In genomic region chr2:23006219-23006618, GRCm38 (mm10) we compare ENCODE assay signal across 9 mouse cellular contexts. TPM values are rescaled to one million over a fixed set of nuclear protein-coding genes. Genes with fewer than 3 reads are reported as not detected.
DNase-seq lines count a peak whose midpoint lies in the region; ATAC-seq lines count a peak whose summit lies in the region.
"Had no signal": no experiment of that assay in that cellular context is flagged by ENCODE, and none has a peak within 500 bp of the region (broad histone marks: within the 10 kb centered on the region; RNA-seq: fewer than 3 reads in every experiment).

No protein-coding gene starts in this region.

- no peak for ATAC-seq in erythroblast, adult 5-6 weeks (replicated peaks; ENCODE audit: low FRiP score, poor library complexity, severe bottlenecking)

- DNase-seq in gastrocnemius, postnatal 14 days, result peak; percentile 23
- DNase-seq in gastrocnemius, postnatal 10 days, result no peak
- DNase-seq in urinary bladder, postnatal 25 days (ENCODE audit: low spot score), result peak; percentile 21
- DNase-seq in urinary bladder, adult 2 months (ENCODE audit: low spot score), result no peak
- DNase-seq in heart, adult 9 months (ENCODE audit: low spot score in 2 of 2), result peak; percentile 27 to 36
- DNase-seq in left cerebral cortex, postnatal 10 days (ENCODE audit: extremely low spot score in 1 of 2, low spot score in 2 of 2), result no peak
- no peak for DNase-seq in frontal cortex, adult 2 months (ENCODE audit: extremely low spot score in 1 of 2, low spot score in 1 of 2)
- DNase-seq: cerebellum, adult 9-10 months had no signal

- intact Hi-C loops in gastrocnemius, postnatal 14 days (cut with DNase I; ENCODE audit: low total_unique reads), result no loop called here
- intact Hi-C loops in left cerebral cortex, postnatal 10 days (cut with DNase I), result no loop called here

RNA-seq across cellular contexts. Expression of gene Abi1, which starts 33.8 kb away (rescaled TPM):
- total RNA-seq in gastrocnemius, postnatal 14 days (2021), result 10 to 100 TPM; 21.6 to 24.3 TPM
- total RNA-seq in gastrocnemius, postnatal 10 days (2021), result 10 to 100 TPM; 28.6 to 34.7 TPM
- 73.1 and 88.4 TPM in 2 replicates for polyA plus RNA-seq in urinary bladder, adult 2 months (2012; rRNA removed)
- 100 to 1,000 TPM; 121 to 131 TPM for total RNA-seq in left cerebral cortex, postnatal 10 days (2021)
- 114 and 117 TPM in 2 replicates for polyA plus RNA-seq in frontal cortex, adult 2 months (2012; rRNA removed)
- 44.4 and 53.1 TPM in 2 replicates for total RNA-seq in erythroblast, adult 5-6 weeks (2015; ENCODE audit: low replicate concordance)
- 53.5 and 75.7 TPM in 2 replicates for total RNA-seq in erythroblast, adult 5-6 weeks (2017; ENCODE audit: low replicate concordance)

Comparison
In these comparisons a context has a peak if more than half of its experiments do, and no peak if none do; other contexts are left out.
1. DNase-seq: peak in gastrocnemius, postnatal 14 days (single experiment), urinary bladder, postnatal 25 days (single experiment) and heart, adult 9 months (2 of 2); none in gastrocnemius, postnatal 10 days (single experiment), urinary bladder, adult 2 months (single experiment), left cerebral cortex, postnatal 10 days (0 of 2) and frontal cortex, adult 2 months (0 of 2).